Mouse (Mus musculus): ENCODE data around the gene Gm8947.

DNA sequence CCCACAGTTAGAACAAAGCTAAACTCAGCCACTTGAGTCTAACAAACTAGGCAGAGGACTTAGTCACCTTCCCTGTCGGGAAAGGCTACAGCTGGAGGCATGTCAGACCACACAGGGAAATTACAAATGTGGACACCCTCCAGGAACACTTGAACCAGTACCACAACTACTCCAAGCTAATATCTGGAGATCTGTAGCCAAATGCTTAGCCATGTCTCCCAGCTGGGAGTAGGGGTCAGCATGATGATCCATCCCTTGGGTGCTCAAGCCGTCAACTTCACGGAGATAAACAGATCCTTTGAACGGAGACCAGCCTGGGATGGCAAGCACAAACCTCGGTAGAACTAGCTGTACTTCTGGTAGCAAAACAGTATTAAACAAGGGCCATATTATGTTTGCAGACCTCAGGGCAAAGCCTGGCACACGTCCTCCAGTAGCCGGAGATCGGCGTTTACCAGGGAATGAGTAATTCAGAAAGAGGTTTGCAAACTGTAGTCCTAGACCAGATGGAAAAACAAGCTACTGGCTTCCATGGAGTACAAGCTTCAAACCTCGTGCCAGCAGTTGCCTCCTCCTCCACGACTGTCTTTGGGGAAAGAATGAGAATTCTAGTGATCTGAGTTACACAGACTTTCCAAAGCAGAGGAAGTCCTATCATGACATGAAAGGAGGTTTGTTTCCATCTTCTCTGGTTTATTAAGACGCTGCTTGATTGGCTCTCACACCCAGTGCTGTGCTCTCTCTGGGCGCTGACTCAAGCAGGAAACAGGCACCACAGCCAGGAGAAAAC, 44.2 kb downstream of the Gm8947 start:
- TF ChIP-seq CTCF (IDR thresholded peaks at IDR 0.05; ENCODE audit: extremely low read depth, insufficient read length, insufficient replicate concordance, low read depth, low read length) (no peak), POLR2A (IDR thresholded peaks at IDR 0.05; ENCODE audit: low read depth, low read length) (no peak)
